Mouse (Mus musculus) lung, embryonic 15.5 days (tissue): Measurements from ENCODE around the gene Hist1h4f. TPM values are rescaled to one million over a fixed set of nuclear protein-coding genes. Genes with fewer than 3 reads are reported as not detected.
A peak's percentile ranks its signal among the peaks of the same experiment; 100 is the strongest.

Source experiments
- ATAC-seq: fragments of 200-750 bp; cut with Nextera tagmentation; 2 replicates; pipeline ENCODE4 v1.8.0; 2017; ENCODE audit warnings: moderate number of reproducible peaks, borderline replicate concordance; ENCODE audit not compliant: low FRiP score, low TSS enrichment; ENCODE audit errors: extremely low read depth
- H3K27ac ChIP-seq: fragments of 300-500 bp; sonication (generic); 2 replicates; pipeline ENCODE4 v1.5.1; 2015; ENCODE audit warnings: moderate library complexity, mild to moderate bottlenecking, inconsistent platforms
- H3K27me3 ChIP-seq: fragments of 300-500 bp; sonication (generic); 2 replicates; pipeline ENCODE4 v1.6.1; 2015; ENCODE audit warnings: inconsistent platforms
- H3K36me3 ChIP-seq: fragments of 300-500 bp; sonication (generic); 2 replicates; pipeline ENCODE4 v1.6.1; 2015; ENCODE audit warnings: inconsistent platforms
- H3K4me1 ChIP-seq: fragments of 300-500 bp; sonication (generic); 2 replicates; pipeline ENCODE4 v1.6.1; 2015; ENCODE audit warnings: inconsistent platforms
- H3K4me2 ChIP-seq: fragments of 300-500 bp; sonication (generic); 2 replicates; pipeline ENCODE4 v1.6.1; 2015; ENCODE audit warnings: inconsistent platforms, mild to moderate bottlenecking, moderate library complexity
- H3K4me3 ChIP-seq: fragments of 300-500 bp; sonication (generic); 2 replicates; pipeline ENCODE4 v1.5.1; 2015; ENCODE audit warnings: mild to moderate bottlenecking, inconsistent platforms
- H3K9ac ChIP-seq: fragments of 300-500 bp; sonication (generic); 2 replicates; pipeline ENCODE4 v1.6.1; 2015; ENCODE audit warnings: inconsistent platforms
- H3K9me3 ChIP-seq: fragments of 300-500 bp; sonication (generic); 2 replicates; pipeline ENCODE4 v1.6.1; 2016; ENCODE audit warnings: inconsistent platforms
- WGBS: fragments of 180-500 bp; shearing (Covaris S2); methylation state at CpG from one replicate; pipeline ENCODE4 v1.1.7; 2015; 5-methylcytosine and 5-hydroxymethylcytosine counted together
- microRNA-seq: library from miRNA; unstranded; fragments of <30 nt; microRNA quantifications from one replicate; pipeline ENCODE4, GENCODE M21; 2016
- polyA plus RNA-seq: library from polyadenylated mRNA; unstranded; fragments of >200 nt; fragmentation: Nextera tagmentation; extraction: Ambion mirVana; gene quantifications from 2 replicates; pipeline ENCODE4 v1.2.1, GENCODE M21; 2015

The Hist1h4f gene
- polyA plus RNA-seq, 1 experiment from 2014 or later: 1.7 TPM

DNA sequence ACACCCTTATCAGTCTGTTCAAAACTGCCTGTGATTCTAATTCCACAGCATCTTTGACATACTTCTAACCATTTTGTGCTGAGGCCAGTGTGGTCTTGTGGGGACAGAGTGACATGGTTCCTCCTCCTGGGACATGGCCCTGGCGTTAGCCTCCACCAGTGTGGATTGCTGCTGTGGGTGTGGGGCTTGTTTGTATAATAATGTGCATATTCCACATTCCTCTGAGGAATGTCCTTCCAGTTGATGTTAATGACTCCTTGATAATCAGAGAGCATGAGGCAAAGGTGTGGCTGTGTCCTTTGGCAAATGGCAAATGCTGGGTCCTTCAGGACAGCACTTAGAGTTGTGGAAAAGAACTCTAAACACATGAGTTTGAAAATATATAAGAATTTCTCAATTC lies 37.9 kb downstream of the Hist1h4f start:
- Histone ChIP-seq H3K4me3 (no peak overlapping the region), H3K36me3 (no peaks in the 10 kb centered on the region), H3K27me3 (no peaks in the 10 kb centered on the region), H3K9me3 (no peaks in the 10 kb centered on the region), H3K4me1 (peaks cover 8% of the 10 kb centered on the region), H3K4me2 (no peak overlapping the region), H3K27ac (no peak overlapping the region), H3K9ac (no peak overlapping the region)
- no peak for ATAC-seq
- WGBS: 77% methylated on average over 1 of the region's 1 CpGs

DNA sequence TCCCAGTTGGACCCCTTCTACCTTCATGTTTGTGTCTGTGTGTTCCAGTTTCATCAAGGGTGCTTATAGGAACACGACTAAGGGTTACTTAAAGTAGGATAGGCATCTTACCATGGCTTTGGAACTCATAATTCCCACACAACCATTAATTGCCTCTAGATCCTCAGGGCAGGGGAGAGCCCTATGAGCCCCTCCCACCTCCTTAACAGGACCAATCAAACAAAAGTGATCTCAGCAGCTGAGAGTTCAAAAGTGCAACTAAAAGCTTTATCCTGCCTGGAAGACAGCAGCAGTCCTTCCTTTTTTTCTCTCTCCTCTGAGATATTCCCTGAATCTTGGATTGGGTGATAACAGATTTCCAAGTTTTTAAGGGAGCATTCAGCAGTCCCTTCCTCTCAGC lies 41.3 kb downstream of the Hist1h4f start:
- Histone ChIP-seq H3K9me3 (no peaks in the 10 kb centered on the region), H3K27me3 (no peaks in the 10 kb centered on the region), H3K27ac (no peak overlapping the region), H3K4me3 (no peak overlapping the region), H3K9ac (no peak overlapping the region), H3K4me2 (no peak overlapping the region), H3K36me3 (no peaks in the 10 kb centered on the region), H3K4me1 (peaks cover 14% of the 10 kb centered on the region)
- 22% methylated on average over 1 of the region's 1 CpGs for WGBS
- no peak for ATAC-seq

DNA sequence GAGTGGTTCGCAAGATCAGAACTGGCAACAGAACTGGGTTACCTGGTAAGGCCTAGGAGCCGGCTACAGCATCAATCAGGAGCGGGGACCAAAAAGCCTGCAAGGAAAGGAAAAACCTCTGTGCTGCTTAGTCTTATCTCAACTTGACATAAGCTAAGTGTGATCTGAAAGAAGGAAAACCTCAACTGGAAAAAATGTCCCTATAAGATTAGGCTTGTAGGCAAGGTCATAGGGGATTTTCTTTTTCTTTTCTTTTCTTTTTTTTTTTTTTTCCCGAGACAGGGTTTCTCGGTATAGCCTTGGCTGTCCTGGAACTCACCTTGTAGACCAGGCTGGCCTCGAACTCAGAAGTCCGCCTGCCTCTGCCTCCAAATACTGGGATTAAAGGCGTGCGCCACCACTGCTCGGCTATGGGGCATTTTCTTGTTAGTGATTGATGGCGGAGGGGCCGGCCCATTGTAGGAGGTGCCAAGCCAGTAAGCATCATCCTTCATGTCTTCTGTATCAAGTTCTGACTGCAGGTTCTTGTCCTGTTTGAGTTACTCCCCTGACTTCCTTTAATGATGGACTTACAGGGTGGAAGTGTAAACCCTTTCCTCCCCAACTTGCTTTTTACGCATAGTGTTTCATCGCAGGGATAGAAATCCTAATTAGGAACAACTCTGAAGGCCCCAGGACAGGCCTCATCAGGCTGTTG lies 44.5 kb downstream of the Hist1h4f start:
- H3K9ac ChIP-seq: no peak overlapping the region
- no peaks in the 10 kb centered on the region for H3K36me3 ChIP-seq
- H3K4me3 ChIP-seq: no peak overlapping the region
- peaks cover 20% of the 10 kb centered on the region for H3K4me1 ChIP-seq
- H3K27ac ChIP-seq: no peak overlapping the region
- no peaks in the 10 kb centered on the region for H3K27me3 ChIP-seq
- no peak for ATAC-seq
- H3K9me3 ChIP-seq: no peaks in the 10 kb centered on the region
- H3K4me2 ChIP-seq: 0 out of 2 replicates have a peak overlapping the region, but pooled peaks have one; percentile 58
- WGBS: 41% methylated on average over 14 of the region's 14 CpGs

DNA sequence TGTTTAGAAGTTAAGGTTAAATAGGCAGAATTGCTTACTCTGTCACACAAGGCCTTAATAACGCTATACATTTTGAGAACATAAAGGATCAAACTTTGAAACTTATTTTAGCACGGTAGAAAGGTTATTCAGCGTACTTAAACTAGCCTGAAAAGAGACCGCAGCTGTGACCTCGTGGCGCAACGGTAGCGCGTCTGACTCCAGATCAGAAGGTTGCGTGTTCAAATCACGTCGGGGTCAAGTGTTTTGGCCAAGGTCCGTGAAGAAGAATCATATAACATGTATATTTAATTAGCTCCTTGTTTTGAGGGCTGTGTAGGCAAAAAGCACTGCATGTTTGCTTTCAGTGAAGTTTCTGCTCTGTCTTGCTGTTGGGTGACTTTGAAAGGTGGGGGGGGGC lies 45.1 kb downstream of the Hist1h4f start:
- WGBS: 5% methylated on average over 13 of the region's 13 CpGs
- Histone ChIP-seq H3K9ac (no peak overlapping the region), H3K4me1 (peaks cover 26% of the 10 kb centered on the region)

DNA sequence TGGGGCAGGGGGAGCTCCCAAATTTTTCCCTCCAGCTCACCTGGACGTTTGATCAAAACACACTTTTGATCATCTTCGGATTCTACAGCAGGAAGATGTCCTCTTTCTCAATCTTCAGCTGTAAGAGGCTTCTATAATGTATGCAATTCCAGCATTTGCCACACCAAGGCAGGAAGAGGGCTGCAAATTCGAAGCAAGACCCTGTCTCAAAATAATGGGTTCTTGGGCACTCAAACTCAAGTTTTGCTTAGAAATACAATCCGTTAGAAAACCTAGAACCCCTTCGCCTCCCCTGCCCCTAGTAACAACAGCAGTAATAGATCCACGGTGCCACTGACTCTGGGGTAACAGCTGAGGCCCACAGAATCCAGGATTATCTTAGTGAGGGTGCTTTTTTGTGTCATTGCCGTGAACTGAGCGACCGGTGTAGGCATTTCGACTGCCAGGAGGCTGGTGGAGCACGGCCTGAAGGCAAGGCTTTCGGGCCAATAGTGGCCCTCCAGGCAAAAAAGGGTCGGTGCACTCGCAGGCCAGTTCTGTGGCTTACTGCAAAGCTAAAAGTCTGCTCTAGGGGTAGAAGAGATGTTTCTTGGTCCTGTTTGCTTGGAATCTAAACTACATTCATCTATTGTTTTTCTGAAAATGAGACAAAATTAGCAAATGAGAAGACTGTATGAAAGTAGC lies 45.6 kb downstream of the Hist1h4f start:
- no peak for ATAC-seq
- Histone ChIP-seq H3K36me3 (no peaks in the 10 kb centered on the region), H3K27me3 (no peaks in the 10 kb centered on the region), H3K4me1 (peaks cover 26% of the 10 kb centered on the region), H3K27ac (peak overlapping the region; percentile 33; the same call in 1 of the 2 replicates), H3K9me3 (no peaks in the 10 kb centered on the region), H3K9ac (peak overlapping the region; percentile 7; the same call in 1 of the 2 replicates), H3K4me3 (peak overlapping the region; percentile 27), H3K4me2 (peak overlapping the region; percentile 58)
- 10% methylated on average over 14 of the region's 14 CpGs for WGBS

More for the DNA sequence above, 45.1 kb downstream of the Hist1h4f start:
- Histone ChIP-seq H3K36me3 (no peaks in the 10 kb centered on the region), H3K9me3 (no peaks in the 10 kb centered on the region), H3K4me2 (peak overlapping the region; percentile 58), H3K27ac (no peak overlapping the region), H3K4me3 (peak overlapping the region; percentile 27), H3K27me3 (no peaks in the 10 kb centered on the region)
- ATAC-seq: no peak

DNA sequence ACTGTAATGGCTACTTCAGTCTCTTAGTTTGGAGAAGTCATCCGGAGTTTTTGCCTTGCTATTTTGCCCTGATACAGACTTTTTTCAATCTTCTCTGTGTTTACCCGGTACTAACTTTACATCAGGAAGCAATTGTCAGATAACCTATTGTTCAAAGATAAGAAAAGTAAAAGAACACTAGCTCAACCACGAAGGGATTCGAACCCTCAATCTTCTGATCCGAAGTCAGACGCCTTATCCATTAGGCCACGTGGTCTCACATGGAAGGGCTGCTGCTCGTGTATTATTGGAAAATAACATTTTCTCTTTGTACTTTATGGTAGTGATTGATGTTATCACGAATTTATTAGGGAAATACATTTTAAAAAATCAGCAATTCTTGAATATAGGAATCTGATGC lies 47.7 kb downstream of the Hist1h4f start:
- H3K4me2 ChIP-seq: no peak overlapping the region
- H3K4me1 ChIP-seq: peaks cover 28% of the 10 kb centered on the region
- no peak for ATAC-seq
- H3K9me3 ChIP-seq: no peaks in the 10 kb centered on the region
- no peaks in the 10 kb centered on the region for H3K27me3 ChIP-seq
- no peak overlapping the region for H3K27ac ChIP-seq
- no peak overlapping the region for H3K9ac ChIP-seq
- H3K36me3 ChIP-seq: no peaks in the 10 kb centered on the region
- WGBS: 6% methylated on average over 9 of the region's 9 CpGs
- H3K4me3 ChIP-seq: no peak overlapping the region

DNA sequence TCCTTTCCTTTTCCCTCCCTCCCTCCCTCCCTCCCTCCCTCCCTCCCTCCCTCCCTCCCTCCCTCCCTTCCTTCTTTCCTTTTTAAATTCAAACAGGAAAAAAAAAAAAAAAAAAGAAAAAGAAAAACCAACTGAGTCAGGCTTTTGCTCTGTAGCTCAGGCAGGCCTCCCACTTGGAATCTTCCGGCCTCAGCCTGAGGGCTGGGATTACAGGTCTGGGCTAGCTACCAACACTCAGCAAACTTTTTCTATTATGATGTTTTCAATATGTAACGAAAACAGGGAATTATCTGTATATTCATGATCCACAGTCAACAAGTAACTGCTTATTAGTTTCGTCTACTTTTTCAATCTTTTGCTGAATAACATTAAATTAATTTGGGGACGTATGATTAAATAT lies 48.5 kb downstream of the Hist1h4f start:
- Histone ChIP-seq H3K9ac (no peak overlapping the region), H3K9me3 (no peaks in the 10 kb centered on the region), H3K4me3 (no peak overlapping the region), H3K4me2 (no peak overlapping the region), H3K27me3 (no peaks in the 10 kb centered on the region), H3K27ac (no peak overlapping the region), H3K4me1 (peaks cover 36% of the 10 kb centered on the region), H3K36me3 (no peaks in the 10 kb centered on the region)
- 51% methylated on average over 4 of the region's 4 CpGs for WGBS
- ATAC-seq: no peak

DNA sequence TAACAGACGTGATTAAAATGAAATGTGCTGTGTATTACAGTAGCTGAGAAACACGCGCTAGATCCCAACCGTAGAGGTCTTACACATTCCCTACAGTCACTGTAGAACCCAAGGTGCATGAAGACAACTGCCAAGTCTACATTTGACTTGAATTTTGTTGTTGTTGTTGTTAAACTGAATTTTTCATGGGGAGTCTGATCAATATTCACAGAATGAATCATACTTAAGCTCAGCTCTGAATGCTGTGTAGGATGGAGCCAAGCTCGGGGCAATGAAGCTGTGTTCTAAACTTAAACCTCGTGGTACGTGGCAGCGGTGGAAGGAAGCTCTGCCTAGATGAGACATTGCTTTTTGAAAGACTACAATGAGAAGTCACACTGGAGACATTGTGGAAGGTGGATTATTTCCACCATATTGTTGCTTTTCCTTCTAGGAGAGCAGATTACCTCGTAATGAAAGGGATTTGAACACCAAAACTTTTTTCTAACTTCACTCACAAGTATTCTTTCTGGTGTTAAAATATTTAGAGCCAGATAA lies 49.3 kb downstream of the Hist1h4f start:
- WGBS: 34% methylated on average over 9 of the region's 9 CpGs
- Histone ChIP-seq H3K27ac (no peak overlapping the region), H3K27me3 (no peaks in the 10 kb centered on the region), H3K4me2 (peak overlapping the region; percentile 38), H3K4me3 (0 out of 2 replicates have a peak overlapping the region, but pooled peaks have one; percentile 5), H3K9ac (no peak overlapping the region), H3K9me3 (no peaks in the 10 kb centered on the region), H3K4me1 (peaks cover 44% of the 10 kb centered on the region), H3K36me3 (no peaks in the 10 kb centered on the region)
- no peak for ATAC-seq

DNA sequence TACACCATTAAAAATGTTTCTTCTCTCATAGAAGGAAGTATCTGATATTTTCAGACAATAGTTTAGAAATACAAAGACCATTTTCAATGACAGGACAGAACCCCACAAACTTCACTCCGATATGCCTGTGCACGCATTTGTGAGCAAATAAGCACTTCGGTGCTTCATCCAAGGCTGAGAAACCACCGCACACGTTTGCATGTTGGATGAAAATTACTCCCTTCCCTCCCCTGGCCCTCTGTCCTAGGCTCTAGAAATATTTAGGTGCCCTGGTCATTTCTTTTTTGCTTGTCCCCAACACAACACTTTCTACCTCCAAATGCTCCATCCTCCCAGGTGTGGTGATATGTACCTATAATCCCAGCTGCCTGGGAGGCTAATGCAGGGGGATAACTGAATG lies 49.9 kb downstream of the Hist1h4f start:
- no peaks in the 10 kb centered on the region for H3K36me3 ChIP-seq
- H3K27ac ChIP-seq: no peak overlapping the region
- ATAC-seq: no peak
- H3K9ac ChIP-seq: no peak overlapping the region
- H3K4me3 ChIP-seq: 0 out of 2 replicates have a peak overlapping the region, but pooled peaks have one; percentile 5
- no peaks in the 10 kb centered on the region for H3K27me3 ChIP-seq
- 26% methylated on average over 5 of the region's 5 CpGs for WGBS
- H3K4me1 ChIP-seq: peaks cover 48% of the 10 kb centered on the region
- peak overlapping the region; percentile 38 for H3K4me2 ChIP-seq
- no peaks in the 10 kb centered on the region for H3K9me3 ChIP-seq

Small RNA genes lying within 50 kb of the gene (microRNA-seq; reads per million reads assigned to microRNA genes)
- gene Gm44297 (not detected), gene Gm44359 (not detected), gene Gm44394 (not detected), gene n-TStga1 (3.0 reads per million, percentile 12 among the genes with 10 or more reads in this experiment)

Other genes with a start within 250 kb of the Hist1h4f start
- gene Zfp322a, start 182.4 kb downstream of the Hist1h4f start, polyA plus RNA-seq: 51.9 and 53.3 TPM in 2 replicates
- gene Abt1, start 127.8 kb downstream of the Hist1h4f start, polyA plus RNA-seq: 13.6 and 14.2 TPM in 2 replicates
- gene Btn1a1, start 85.7 kb downstream of the Hist1h4f start, polyA plus RNA-seq: 0.14 and 0.26 TPM in 2 replicates
- 0.16 and 0.21 TPM in 2 replicates for gene Btn2a2, start 62.8 kb downstream of the Hist1h4f start, polyA plus RNA-seq
- 6.9 and 8.1 TPM in 2 replicates for gene Hist1h4h, start 20.6 kb downstream of the Hist1h4f start, polyA plus RNA-seq
- gene Hist1h2af, start 17.7 kb downstream of the Hist1h4f start, polyA plus RNA-seq: 6.2 and 8.4 TPM in 2 replicates
- 9.5 and 10.8 TPM in 2 replicates for gene Hist1h3g, start 16.2 kb downstream of the Hist1h4f start, polyA plus RNA-seq
- 1.4 TPM in 2 replicates for gene Hist1h2bh, start 8.3 kb downstream of the Hist1h4f start, polyA plus RNA-seq
- 0.75 and 1.5 TPM in 2 replicates for gene Hist1h3f, start 7.6 kb downstream of the Hist1h4f start, polyA plus RNA-seq
- 0.78 and 0.86 TPM in 2 replicates for gene Hist1h1d, start 1.6 kb upstream of the Hist1h4f start, polyA plus RNA-seq
- gene Hist1h3e, start 10.7 kb upstream of the Hist1h4f start, polyA plus RNA-seq: 7.1 and 7.9 TPM in 2 replicates
- 143 and 164 TPM in 2 replicates for gene Hist1h2ae, start 19.6 kb upstream of the Hist1h4f start, polyA plus RNA-seq
- gene Hist1h2bg, start 19.7 kb upstream of the Hist1h4f start, polyA plus RNA-seq: 14.5 and 17.7 TPM in 2 replicates
- 10.1 and 10.2 TPM in 2 replicates for gene Hist1h2bf, start 22.5 kb upstream of the Hist1h4f start, polyA plus RNA-seq
- gene Hist1h2ad, start 22.7 kb upstream of the Hist1h4f start, polyA plus RNA-seq: 3.1 and 4.6 TPM in 2 replicates
- gene Hist1h3d, start 24.1 kb upstream of the Hist1h4f start, polyA plus RNA-seq: 9.4 and 10.2 TPM in 2 replicates
- 160 and 177 TPM in 2 replicates for gene Hist1h4d, start 29.9 kb upstream of the Hist1h4f start, polyA plus RNA-seq
- gene Hist1h2be, start 69.5 kb upstream of the Hist1h4f start, polyA plus RNA-seq: 2.5 and 3.6 TPM in 2 replicates
- gene Hist1h1e, start 70.9 kb upstream of the Hist1h4f start, polyA plus RNA-seq: 28.3 and 28.5 TPM in 2 replicates
- gene Hist1h2ac, start 132.3 kb upstream of the Hist1h4f start, polyA plus RNA-seq: 1.6 and 1.8 TPM in 2 replicates
- 60.8 and 63.6 TPM in 2 replicates for gene Hist1h2bc, start 132.6 kb upstream of the Hist1h4f start, polyA plus RNA-seq
- gene Hist1h1t, start 144.2 kb upstream of the Hist1h4f start, polyA plus RNA-seq: 0.22 and 0.35 TPM in 2 replicates
- 8.2 and 9.4 TPM in 2 replicates for gene Hist1h4c, start 146.8 kb upstream of the Hist1h4f start, polyA plus RNA-seq
- 8.6 and 10.8 TPM in 2 replicates for gene Hfe, start 159.2 kb upstream of the Hist1h4f start, polyA plus RNA-seq
- gene Hist1h1c, start 187.2 kb upstream of the Hist1h4f start, polyA plus RNA-seq: 36.2 and 37.0 TPM in 2 replicates
- 12.0 and 13.7 TPM in 2 replicates for gene Hist1h3c, start 194.0 kb upstream of the Hist1h4f start, polyA plus RNA-seq
- 3.2 and 4.1 TPM in 2 replicates for gene Hist1h2bb, start 195.1 kb upstream of the Hist1h4f start, polyA plus RNA-seq
- gene Hist1h2ab, start 199.5 kb upstream of the Hist1h4f start, polyA plus RNA-seq: 74.3 and 83.5 TPM in 2 replicates
- gene Hist1h3b, start 200.6 kb upstream of the Hist1h4f start, polyA plus RNA-seq: 12.0 and 18.6 TPM in 2 replicates
- gene Hist1h4b, start 205.4 kb upstream of the Hist1h4f start, polyA plus RNA-seq: 5.8 and 7.5 TPM in 2 replicates
- gene Hist1h4a, start 209.6 kb upstream of the Hist1h4f start, polyA plus RNA-seq: 0.69 TPM in 1 of 2 replicates, not detected in the other
- gene Hist1h3a, start 210.7 kb upstream of the Hist1h4f start, polyA plus RNA-seq: 8.3 and 8.5 TPM in 2 replicates
- gene Hist1h1a, start 212.0 kb upstream of the Hist1h4f start, polyA plus RNA-seq: 3.3 and 3.9 TPM in 2 replicates
- gene Trim38, start 218.3 kb upstream of the Hist1h4f start, polyA plus RNA-seq: not detected in 2 replicates